Mouse (Mus musculus): ENCODE results near the gene Rpl14. TPM values are rescaled to one million over a fixed set of nuclear protein-coding genes. Genes with fewer than 3 reads are reported as not detected.

Gene Rpl14
- total RNA-seq, 1 experiment, result 1,546 TPM

- no peaks in the 10 kb centered on the region for H3K36me3 ChIP-seq (ENCODE audit: control insufficient read depth, insufficient read depth, low read length, poor library complexity, severe bottlenecking)
- no peak for TF ChIP-seq ZNF384 (IDR thresholded peaks at IDR 0.05; ENCODE audit: low read depth, low read length)
- TF ChIP-seq MAFK (IDR thresholded peaks at IDR 0.05; ENCODE audit: insufficient read depth, low read depth, low read length), result no peak
- TF ChIP-seq CHD2 (IDR thresholded peaks at IDR 0.05; ENCODE audit: low read depth, low read length), result no peak
- TF ChIP-seq HCFC1 (IDR thresholded peaks at IDR 0.05; ENCODE audit: borderline replicate concordance, insufficient read depth, low read length), result no peak
- TF ChIP-seq ZC3H11A (IDR thresholded peaks at IDR 0.05; ENCODE audit: borderline replicate concordance, low read depth, low read length), result no peak
- H3K27ac ChIP-seq (ENCODE audit: insufficient read depth, low read depth, low read length, poor library complexity, severe bottlenecking), result no peak overlapping the region
- no peak for DNase-seq (ENCODE audit: low read depth, low spot score)
- H3K9me3 ChIP-seq (ENCODE audit: control insufficient read depth, insufficient read depth, low read depth, low read length), result no peaks in the 10 kb centered on the region
- peaks cover 0 to 2% of the 10 kb centered on the region in 2 experiments; a peak in 1 of 4 replicates for H3K4me1 ChIP-seq (ENCODE audit: control insufficient read depth in 2 of 2, insufficient read depth in 2 of 2, low read length in 2 of 2, poor library complexity in 1 of 2)
- H3K4me3 ChIP-seq (ENCODE audit: insufficient read depth in 1 of 2, low read depth in 1 of 2, low read length in 2 of 2, poor library complexity in 1 of 2, severe bottlenecking in 1 of 2), result no peak overlapping the region
- no peak overlapping the region for H3K9ac ChIP-seq (ENCODE audit: insufficient read depth, low read depth, low read length, poor library complexity, severe bottlenecking)
- in situ Hi-C loops (cut with MboI; ENCODE audit: low sequenced_read_pairs in 2 of 2, unreplicated experiment in 2 of 2), result no loop called here
Measured at GRCm38 (mm10) chr9:120541411-120541810, 29.8 kb upstream of the Rpl14 start.

GRCm38 (mm10) chr9:120542241-120542640 lies 29.0 kb upstream of the Rpl14 start:
- no peak overlapping the region for H3K4me3 ChIP-seq (ENCODE audit: insufficient read depth in 1 of 2, low read depth in 1 of 2, low read length in 2 of 2, poor library complexity in 1 of 2, severe bottlenecking in 1 of 2)
- no peaks in the 10 kb centered on the region for H3K9me3 ChIP-seq (ENCODE audit: control insufficient read depth, insufficient read depth, low read depth, low read length)
- no peak overlapping the region for H3K27ac ChIP-seq (ENCODE audit: insufficient read depth, low read depth, low read length, poor library complexity, severe bottlenecking)
- peaks cover 2 to 5% of the 10 kb centered on the region in 2 experiments; a peak in 1 of 4 replicates for H3K4me1 ChIP-seq (ENCODE audit: control insufficient read depth in 2 of 2, insufficient read depth in 2 of 2, low read length in 2 of 2, poor library complexity in 1 of 2)
- H3K36me3 ChIP-seq (ENCODE audit: control insufficient read depth, insufficient read depth, low read length, poor library complexity, severe bottlenecking), result no peaks in the 10 kb centered on the region
- in situ Hi-C loops (cut with MboI; ENCODE audit: low sequenced_read_pairs in 2 of 2, unreplicated experiment in 2 of 2), result no loop called here
- DNase-seq (ENCODE audit: low read depth, low spot score), result no peak
- no peak overlapping the region for H3K9ac ChIP-seq (ENCODE audit: insufficient read depth, low read depth, low read length, poor library complexity, severe bottlenecking)
- no peak for TF ChIP-seq CHD2 (IDR thresholded peaks at IDR 0.05; ENCODE audit: low read depth, low read length)
- no peak for TF ChIP-seq ZC3H11A (IDR thresholded peaks at IDR 0.05; ENCODE audit: borderline replicate concordance, low read depth, low read length)
- TF ChIP-seq HCFC1 (IDR thresholded peaks at IDR 0.05; ENCODE audit: borderline replicate concordance, insufficient read depth, low read length), result no peak
- no peak for TF ChIP-seq MAFK (IDR thresholded peaks at IDR 0.05; ENCODE audit: insufficient read depth, low read depth, low read length)

- in situ Hi-C loops (cut with MboI; ENCODE audit: low sequenced_read_pairs in 2 of 2, unreplicated experiment in 2 of 2), result no loop called here
- peaks cover 2 to 5% of the 10 kb centered on the region in 2 experiments; a peak in 1 of 4 replicates for H3K4me1 ChIP-seq (ENCODE audit: control insufficient read depth in 2 of 2, insufficient read depth in 2 of 2, low read length in 2 of 2, poor library complexity in 1 of 2)
- no peak for DNase-seq (ENCODE audit: low read depth, low spot score)
- H3K9me3 ChIP-seq (ENCODE audit: control insufficient read depth, insufficient read depth, low read depth, low read length), result no peaks in the 10 kb centered on the region
- H3K27ac ChIP-seq (ENCODE audit: insufficient read depth, low read depth, low read length, poor library complexity, severe bottlenecking), result no peak overlapping the region
- no peaks in the 10 kb centered on the region for H3K36me3 ChIP-seq (ENCODE audit: control insufficient read depth, insufficient read depth, low read length, poor library complexity, severe bottlenecking)
- no peak overlapping the region for H3K4me3 ChIP-seq (ENCODE audit: insufficient read depth in 1 of 2, low read depth in 1 of 2, low read length in 2 of 2, poor library complexity in 1 of 2, severe bottlenecking in 1 of 2)
- no peak overlapping the region for H3K9ac ChIP-seq (ENCODE audit: insufficient read depth, low read depth, low read length, poor library complexity, severe bottlenecking)
- no peak for TF ChIP-seq ZC3H11A (IDR thresholded peaks at IDR 0.05; ENCODE audit: borderline replicate concordance, low read depth, low read length)
- no peak for TF ChIP-seq MAFK (IDR thresholded peaks at IDR 0.05; ENCODE audit: insufficient read depth, low read depth, low read length)
- TF ChIP-seq CHD2 (IDR thresholded peaks at IDR 0.05; ENCODE audit: low read depth, low read length), result no peak
- TF ChIP-seq ZNF384 (IDR thresholded peaks at IDR 0.05; ENCODE audit: low read depth, low read length), result no peak
- no peak for TF ChIP-seq HCFC1 (IDR thresholded peaks at IDR 0.05; ENCODE audit: borderline replicate concordance, insufficient read depth, low read length)
Measured at GRCm38 (mm10) chr9:120545994-120546393, 25.2 kb upstream of the Rpl14 start.

- Histone ChIP-seq H3K9me3 (ENCODE audit: control insufficient read depth, insufficient read depth, low read depth, low read length) (no peaks in the 10 kb centered on the region), H3K9ac (ENCODE audit: insufficient read depth, low read depth, low read length, poor library complexity, severe bottlenecking) (no peak overlapping the region), H3K4me3 (ENCODE audit: insufficient read depth in 1 of 2, low read depth in 1 of 2, low read length in 2 of 2, poor library complexity in 1 of 2, severe bottlenecking in 1 of 2) (no peak overlapping the region), H3K4me1 (ENCODE audit: control insufficient read depth in 2 of 2, insufficient read depth in 2 of 2, low read length in 2 of 2, poor library complexity in 1 of 2) (peaks cover 2 to 5% of the 10 kb centered on the region in 2 experiments; a peak in 1 of 4 replicates), H3K36me3 (ENCODE audit: control insufficient read depth, insufficient read depth, low read length, poor library complexity, severe bottlenecking) (no peaks in the 10 kb centered on the region), H3K27ac (ENCODE audit: insufficient read depth, low read depth, low read length, poor library complexity, severe bottlenecking) (no peak overlapping the region)
- TF ChIP-seq CHD2 (IDR thresholded peaks at IDR 0.05; ENCODE audit: low read depth, low read length), result no peak
- no peak for TF ChIP-seq MAFK (IDR thresholded peaks at IDR 0.05; ENCODE audit: insufficient read depth, low read depth, low read length)
- TF ChIP-seq ZNF384 (IDR thresholded peaks at IDR 0.05; ENCODE audit: low read depth, low read length), result no peak
- no peak for TF ChIP-seq HCFC1 (IDR thresholded peaks at IDR 0.05; ENCODE audit: borderline replicate concordance, insufficient read depth, low read length)
- no peak for TF ChIP-seq ZC3H11A (IDR thresholded peaks at IDR 0.05; ENCODE audit: borderline replicate concordance, low read depth, low read length)
- no peak for DNase-seq (ENCODE audit: low read depth, low spot score)
- in situ Hi-C loops (cut with MboI; ENCODE audit: low sequenced_read_pairs in 2 of 2, unreplicated experiment in 2 of 2), result no loop called here
Measured at GRCm38 (mm10) chr9:120546482-120546881, 24.8 kb upstream of the Rpl14 start.

All from ES-E14 (cell line).